28 mouse cellular contexts compared by ENCODE assay signal in the genomic region with DNA sequence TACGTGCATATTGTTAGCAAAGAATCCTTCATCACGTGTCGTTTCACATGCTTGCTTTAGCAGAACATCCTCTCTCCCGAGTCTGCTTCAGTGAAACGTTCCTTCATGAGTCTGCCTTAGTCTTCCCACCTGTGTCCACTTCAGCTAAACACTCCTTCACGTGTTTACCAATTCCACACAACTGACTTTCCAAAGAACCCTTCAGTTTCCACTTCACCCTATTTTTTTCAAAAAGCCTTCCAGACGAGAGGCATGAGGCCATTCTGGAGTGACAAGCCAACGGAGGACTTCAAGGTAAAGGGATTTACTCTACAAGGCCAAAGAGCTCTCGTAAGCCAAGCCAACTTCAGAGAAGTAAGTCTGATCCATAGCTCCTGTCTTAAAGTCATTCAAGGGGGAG. TPM values are rescaled to one million over a fixed set of nuclear protein-coding genes. Genes with fewer than 3 reads are reported as not detected.
DNase-seq lines count a peak whose midpoint lies in the region; ATAC-seq and TF ChIP-seq lines count a peak whose summit lies in the region.
"Had no signal": no experiment of that assay in that cellular context is flagged by ENCODE, and none has a peak within 500 bp of the region (broad histone marks: within the 10 kb centered on the region; RNA-seq: fewer than 3 reads in every experiment).

No protein-coding gene starts in this region.

- H3K36me3 ChIP-seq in lung, embryonic 14.5 days (ENCODE audit: insufficient read depth): no peaks in the 10 kb centered on the region
- no peaks in the 10 kb centered on the region for H3K36me3 ChIP-seq in lung, embryonic 16.5 days (ENCODE audit: control insufficient read depth, insufficient read depth, low read length)
- H3K36me3 ChIP-seq: embryonic facial prominence, embryonic 13.5 days; embryonic facial prominence, embryonic 15.5 days; forebrain, embryonic 10.5 days; forebrain, embryonic 12.5 days; G1E had no signal

- no peak overlapping the region for H3K4me3 ChIP-seq in lung, embryonic 14.5 days (ENCODE audit: low read depth, low read length)
- H3K4me3 ChIP-seq in lung, embryonic 16.5 days (ENCODE audit: low read length): no peak overlapping the region
- H3K4me3 ChIP-seq: embryonic facial prominence, embryonic 13.5 days; embryonic facial prominence, embryonic 15.5 days; erythroblast, embryonic 14.5 days; forebrain, embryonic 10.5 days; forebrain, embryonic 12.5 days had no signal

- ATAC-seq in lung, embryonic 14.5 days (ENCODE audit: insufficient read depth): no peak
- ATAC-seq in lung, embryonic 16.5 days (ENCODE audit: low read depth): peak; percentile 47
- ATAC-seq: activated CD4-positive, CD25-positive, alpha-beta regulatory T cell, adult 4 months; CD4-positive, CD25-positive, alpha-beta regulatory T cell, adult 4 months; forebrain, embryonic 14.5 days; forebrain, embryonic 16.5 days; Patski had no signal

- no peak for TF ChIP-seq CTCF in lung, embryonic 14.5 days (IDR thresholded peaks at IDR 0.05; ENCODE audit: low read depth)

- WGBS in lung, embryonic 14.5 days: 43% methylated on average over 9 of the region's 9 CpGs
- WGBS in lung, embryonic 16.5 days: 41% methylated on average over 9 of the region's 9 CpGs

- no peak overlapping the region for H3K9ac ChIP-seq in lung, embryonic 14.5 days
- no peak overlapping the region for H3K9ac ChIP-seq in lung, embryonic 16.5 days (ENCODE audit: low read length)
- H3K9ac ChIP-seq: embryonic facial prominence, embryonic 13.5 days; embryonic facial prominence, embryonic 15.5 days; forebrain, embryonic 12.5 days had no signal

- H3K4me1 ChIP-seq in lung, embryonic 14.5 days (ENCODE audit: insufficient read depth): no peaks in the 10 kb centered on the region
- H3K4me1 ChIP-seq in lung, embryonic 16.5 days (replicated peaks; ENCODE audit: control insufficient read depth, insufficient read depth, low read length): peaks cover 2% of the 10 kb centered on the region; the same call in 1 of the 2 replicates

- H3K27me3 ChIP-seq in lung, embryonic 14.5 days (ENCODE audit: insufficient read depth, low read length): no peaks in the 10 kb centered on the region
- H3K27me3 ChIP-seq in lung, embryonic 16.5 days (ENCODE audit: control insufficient read depth, insufficient read depth, low read depth, low read length): no peaks in the 10 kb centered on the region
- H3K27me3 ChIP-seq: CH12.LX; embryonic facial prominence, embryonic 15.5 days; Patski had no signal

- no peaks in the 10 kb centered on the region for H3K9me3 ChIP-seq in lung, embryonic 14.5 days (ENCODE audit: low read depth, low read length)
- no peaks in the 10 kb centered on the region for H3K9me3 ChIP-seq in lung, embryonic 16.5 days (ENCODE audit: control insufficient read depth, low read length)
- H3K9me3 ChIP-seq: embryonic facial prominence, embryonic 13.5 days; embryonic facial prominence, embryonic 15.5 days; forebrain, embryonic 10.5 days; forebrain, embryonic 12.5 days; G1E had no signal

- no peak overlapping the region for H3K4me2 ChIP-seq in lung, embryonic 14.5 days
- H3K4me2 ChIP-seq in lung, embryonic 16.5 days (ENCODE audit: low read depth, low read length): no peak overlapping the region
- H3K4me2 ChIP-seq: embryonic facial prominence, embryonic 13.5 days; embryonic facial prominence, embryonic 15.5 days; forebrain, embryonic 12.5 days had no signal

- DNase-seq in lung, embryonic 14.5 days: peak; percentile 28
- DNase-seq in lung, postnatal 10 days: no peak
- DNase-seq in lung, postnatal 14 days: no peak
- peak; percentile 66 for DNase-seq in lung, postnatal 25 days (ENCODE audit: low spot score)
- DNase-seq in layer of hippocampus, adult 9-10 months (ENCODE audit: low spot score): no peak
- DNase-seq: adrenal gland, adult 8-10 months; adrenal gland, postnatal 14 days; adrenal gland, postnatal 36 days; B cell, adult 2 months; cerebellum, adult 11-12 months; cerebellum, adult 2 months; cerebellum, adult 9-10 months; cerebellum, postnatal 10 days; cerebellum, postnatal 25 days; embryo, embryonic 11 days had no signal

- peak overlapping the region; percentile 63 for H3K27ac ChIP-seq in lung, embryonic 14.5 days (ENCODE audit: low read depth)
- H3K27ac ChIP-seq in lung, embryonic 16.5 days (ENCODE audit: low read length): peak overlapping the region; percentile 19; the same call in 1 of the 2 replicates
- H3K27ac ChIP-seq: embryonic facial prominence, embryonic 13.5 days; embryonic facial prominence, embryonic 15.5 days; forebrain, embryonic 10.5 days; forebrain, embryonic 12.5 days had no signal

RNA-seq across cellular contexts. Expression of a gene that starts 4.7 kb away (rescaled TPM):
- polyA plus RNA-seq in lung, embryonic 14.5 days (2014; fragmentation: Nextera tagmentation; extraction: Ambion mirVana): 0.31 and 0.78 TPM in 2 replicates
- polyA plus RNA-seq in lung, embryonic 16.5 days (2015; fragmentation: Nextera tagmentation; extraction: Ambion mirVana): 0.25 and 0.63 TPM in 2 replicates
- polyA plus RNA-seq: activated CD4-positive, CD25-positive, alpha-beta regulatory T cell, adult 4 months; CD4-positive, CD25-positive, alpha-beta regulatory T cell, adult 4 months; G1E had no signal

RNA-seq across cellular contexts. Expression of a gene that starts 8.1 kb away (rescaled TPM):
- 26.1 and 26.4 TPM in 2 replicates for polyA plus RNA-seq in lung, embryonic 14.5 days (2014; fragmentation: Nextera tagmentation; extraction: Ambion mirVana)
- polyA plus RNA-seq in lung, embryonic 16.5 days (2015; fragmentation: Nextera tagmentation; extraction: Ambion mirVana): 30.3 and 31.4 TPM in 2 replicates

Comparison
In these comparisons a context has a peak if more than half of its experiments do, and no peak if none do; other contexts are left out.
1. DNase-seq: peak in lung, embryonic 14.5 days (single experiment) and lung, postnatal 25 days (single experiment); none in lung, postnatal 10 days (single experiment), lung, postnatal 14 days (single experiment) and layer of hippocampus, adult 9-10 months (single experiment).